Mouse (Mus musculus) heart, embryonic 14.5 days (tissue): ENCODE data around the gene Pdcd4. TPM values are rescaled to one million over a fixed set of nuclear protein-coding genes. Genes with fewer than 3 reads are reported as not detected.
A peak's percentile ranks its signal among the peaks of the same experiment; 100 is the strongest.

Source experiments
- ATAC-seq: fragments of 200-750 bp; cut with Nextera tagmentation; 2 replicates; pipeline ENCODE4 v1.8.0; 2017; ENCODE audit warnings: low read depth, moderate TSS enrichment; ENCODE audit not compliant: insufficient number of reproducible peaks, insufficient read depth, low FRiP score
- H3K27ac ChIP-seq, 2 experiments: fragments of 200-500 bp in 1 of 2; fragments of 300-500 bp in 1 of 2; sonication (generic) in 1 of 2; replicated peaks in 1 of 2; 2 replicates each; pipeline ENCODE4 v1.5.1; 2012 to 2014; ENCODE audit warnings: low read depth in 2 of 2, low read length in 2 of 2, control low read depth in 1 of 2, mild to moderate bottlenecking in 1 of 2, mixed read lengths in 1 of 2; ENCODE audit not compliant: control insufficient read depth in 1 of 2, insufficient read depth in 1 of 2
- H3K27me3 ChIP-seq: fragments of 300-500 bp; sonication (generic); 2 replicates; pipeline ENCODE4 v1.6.1; 2014; ENCODE audit warnings: mild to moderate bottlenecking, low read length, control low read depth; ENCODE audit not compliant: control insufficient read depth, insufficient read depth
- H3K36me3 ChIP-seq: fragments of 300-500 bp; sonication (generic); 2 replicates; pipeline ENCODE4 v1.6.1; 2014; ENCODE audit warnings: mild to moderate bottlenecking, control low read depth, low read length, mixed read lengths; ENCODE audit not compliant: control insufficient read depth, insufficient read depth
- H3K4me1 ChIP-seq, 2 experiments: fragments of 200-500 bp in 1 of 2; fragments of 300-500 bp in 1 of 2; sonication (generic) in 1 of 2; 2 replicates each; pipeline ENCODE4 v1.6.1; 2012 to 2014; ENCODE audit warnings: low read length in 2 of 2, control low read depth in 1 of 2, mixed read lengths in 1 of 2; ENCODE audit not compliant: control insufficient read depth in 2 of 2, insufficient read depth in 2 of 2
- H3K4me2 ChIP-seq: fragments of 300-500 bp; sonication (generic); 2 replicates; pipeline ENCODE4 v1.6.1; 2014; ENCODE audit warnings: mild to moderate bottlenecking, low read length
- H3K4me3 ChIP-seq, 2 experiments: fragments of 200-500 bp in 1 of 2; fragments of 300-500 bp in 1 of 2; sonication (generic) in 1 of 2; 2 replicates each; pipeline ENCODE4 v1.5.1; 2012 to 2014; ENCODE audit warnings: low read length in 2 of 2, mild to moderate bottlenecking in 2 of 2, control low read depth in 1 of 2, low read depth in 1 of 2, moderate library complexity in 1 of 2; ENCODE audit not compliant: control insufficient read depth in 1 of 2, insufficient read depth in 1 of 2
- H3K9ac ChIP-seq: fragments of 300-500 bp; sonication (generic); 2 replicates; pipeline ENCODE4 v1.6.1; 2014; ENCODE audit warnings: mild to moderate bottlenecking, low read length
- H3K9me3 ChIP-seq: fragments of 300-500 bp; sonication (generic); 2 replicates; pipeline ENCODE4 v1.6.1; 2016; ENCODE audit warnings: low read length, control low read depth; ENCODE audit not compliant: control insufficient read depth
- WGBS: fragments of 180-500 bp; shearing (Covaris S2); extraction: QIAGEN DNeasy Blood & Tissue Kit; methylation state at CpG from one replicate; pipeline ENCODE4 v1.1.7; 2014; 5-methylcytosine and 5-hydroxymethylcytosine counted together
- polyA plus RNA-seq: library from polyadenylated mRNA; unstranded; fragments of >200 nt; fragmentation: Nextera tagmentation; extraction: Ambion mirVana; gene quantifications from 2 replicates; pipeline ENCODE4 v1.2.1, GENCODE M21; 2014

Gene Pdcd4
- polyA plus RNA-seq, 1 experiment from 2014 or later: 45.6 TPM

GRCm38 (mm10) chr19:53886576-53887370 is 5.3 kb upstream of the Pdcd4 start:
- WGBS: 79% methylated on average over 10 of the region's 10 CpGs
- no peak overlapping the region for H3K4me3 ChIP-seq

DNA sequence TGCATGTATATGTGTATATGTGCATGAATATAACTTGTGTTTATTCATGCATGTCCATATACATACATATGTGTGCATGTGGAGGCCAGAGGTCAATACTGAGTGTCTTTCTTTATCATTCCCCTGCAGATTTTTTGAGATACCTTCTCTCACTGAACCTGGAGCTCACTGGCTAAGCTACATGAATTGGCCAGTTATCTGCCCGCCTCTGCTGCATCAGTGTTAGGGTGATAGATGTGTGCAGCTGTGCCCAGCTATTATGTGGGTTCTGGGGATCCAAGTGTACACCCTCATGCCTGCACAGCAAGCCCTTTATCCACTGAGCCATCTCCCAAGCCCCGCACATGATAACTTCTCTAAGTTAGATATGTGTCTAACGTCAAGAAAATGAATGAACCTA is 4.2 kb upstream of the Pdcd4 start:
- H3K4me2 ChIP-seq: no peak overlapping the region
- peaks cover 4 to 15% of the 10 kb centered on the region in 2 experiments for H3K4me1 ChIP-seq
- no peak overlapping the region for H3K27ac ChIP-seq
- H3K9me3 ChIP-seq: no peaks in the 10 kb centered on the region
- no peak overlapping the region for H3K4me3 ChIP-seq
- H3K36me3 ChIP-seq: no peaks in the 10 kb centered on the region
- H3K9ac ChIP-seq: no peak overlapping the region
- 69% methylated on average over 3 of the region's 3 CpGs for WGBS
- no peak for ATAC-seq
- H3K27me3 ChIP-seq: no peaks in the 10 kb centered on the region

More at GRCm38 (mm10) chr19:53886576-53887370, 5.3 kb upstream of the Pdcd4 start:
- no peak overlapping the region for H3K27ac ChIP-seq
- H3K4me1 ChIP-seq: peaks cover 0 to 11% of the 10 kb centered on the region in 2 experiments
- no peak overlapping the region for H3K9ac ChIP-seq
- H3K4me2 ChIP-seq: no peak overlapping the region
- no peaks in the 10 kb centered on the region for H3K9me3 ChIP-seq
- H3K36me3 ChIP-seq: no peaks in the 10 kb centered on the region
- no peaks in the 10 kb centered on the region for H3K27me3 ChIP-seq
- ATAC-seq: no peak

DNA sequence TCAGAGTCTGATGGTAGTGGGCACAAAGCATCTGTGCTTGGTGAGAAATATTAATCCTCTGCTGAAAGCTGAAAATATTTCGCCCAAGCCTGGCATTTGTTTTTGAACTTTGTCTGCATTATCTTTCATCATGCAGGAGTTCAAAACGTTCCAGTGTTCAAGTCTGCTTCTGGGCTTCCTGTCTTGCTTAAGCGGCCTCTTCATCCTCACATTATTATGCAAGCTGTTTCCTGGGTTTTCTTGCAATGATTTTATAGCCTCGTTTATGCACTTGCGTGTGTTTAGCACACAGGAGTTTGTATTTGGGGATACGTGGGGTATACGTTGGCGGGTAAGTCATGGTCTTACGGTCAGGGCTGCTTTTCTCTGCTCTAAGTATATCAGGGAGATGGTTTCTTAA is 3.7 kb upstream of the Pdcd4 start:
- H3K4me1 ChIP-seq: peaks cover 4 to 15% of the 10 kb centered on the region in 2 experiments
- WGBS: 76% methylated on average over 9 of the region's 9 CpGs
- no peak overlapping the region for H3K27ac ChIP-seq
- H3K4me3 ChIP-seq: no peak overlapping the region
- no peaks in the 10 kb centered on the region for H3K27me3 ChIP-seq
- no peaks in the 10 kb centered on the region for H3K9me3 ChIP-seq
- no peak overlapping the region for H3K4me2 ChIP-seq
- no peak overlapping the region for H3K9ac ChIP-seq
- H3K36me3 ChIP-seq: no peaks in the 10 kb centered on the region
- no peak for ATAC-seq

DNA sequence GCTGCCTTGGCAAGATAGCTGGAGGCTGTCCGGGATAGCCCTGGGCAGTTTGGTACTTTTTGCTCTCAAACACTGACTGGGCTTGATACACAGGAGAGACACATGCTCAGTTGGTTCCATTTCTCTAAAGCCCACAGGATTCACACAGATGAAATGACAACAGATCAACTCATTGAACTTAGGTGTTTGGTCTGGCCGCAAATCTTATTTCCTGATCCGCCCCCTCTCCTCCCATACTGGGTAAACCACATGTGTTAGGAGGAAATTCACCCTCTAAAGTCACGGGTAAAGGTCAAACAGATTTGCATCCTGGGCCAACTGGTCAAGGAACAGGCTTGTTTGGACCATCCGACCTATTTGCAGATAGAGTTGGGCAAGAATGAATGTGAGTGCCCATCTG is 2.5 kb upstream of the Pdcd4 start:
- Histone ChIP-seq H3K9ac (no peak overlapping the region), H3K27me3 (no peaks in the 10 kb centered on the region), H3K4me2 (no peak overlapping the region), H3K27ac (no peak overlapping the region), H3K4me1 (peaks cover 7 to 21% of the 10 kb centered on the region in 2 experiments), H3K9me3 (no peaks in the 10 kb centered on the region), H3K4me3 (no peak overlapping the region), H3K36me3 (no peaks in the 10 kb centered on the region)
- no peak for ATAC-seq
- WGBS: 73% methylated on average over 5 of the region's 5 CpGs

DNA sequence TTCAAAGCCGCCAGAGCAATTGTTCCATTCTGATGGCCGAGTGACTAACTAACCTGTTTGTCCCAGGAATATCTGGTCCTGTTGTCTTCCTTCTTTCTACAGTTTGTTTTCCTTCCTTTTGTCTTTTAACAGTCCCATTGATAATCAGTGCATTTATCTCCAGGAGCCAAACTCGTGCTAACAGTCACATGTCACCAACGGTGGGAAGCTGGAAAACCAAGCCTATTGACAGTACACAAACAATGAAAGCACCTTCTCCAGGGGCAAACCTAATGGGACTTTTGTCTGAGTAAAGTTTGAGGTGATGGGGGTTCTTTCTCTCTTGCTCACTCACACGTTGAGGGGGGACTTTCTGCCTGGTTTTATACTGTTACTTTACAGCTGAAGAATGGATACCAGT is 1.8 kb upstream of the Pdcd4 start:
- Histone ChIP-seq H3K27me3 (no peaks in the 10 kb centered on the region), H3K9me3 (no peaks in the 10 kb centered on the region), H3K4me2 (no peak overlapping the region), H3K4me1 (peaks cover 7 to 21% of the 10 kb centered on the region in 2 experiments), H3K36me3 (no peaks in the 10 kb centered on the region), H3K27ac (no peak overlapping the region), H3K9ac (no peak overlapping the region), H3K4me3 (no peak overlapping the region)
- WGBS: 43% methylated on average over 5 of the region's 5 CpGs
- no peak for ATAC-seq

DNA sequence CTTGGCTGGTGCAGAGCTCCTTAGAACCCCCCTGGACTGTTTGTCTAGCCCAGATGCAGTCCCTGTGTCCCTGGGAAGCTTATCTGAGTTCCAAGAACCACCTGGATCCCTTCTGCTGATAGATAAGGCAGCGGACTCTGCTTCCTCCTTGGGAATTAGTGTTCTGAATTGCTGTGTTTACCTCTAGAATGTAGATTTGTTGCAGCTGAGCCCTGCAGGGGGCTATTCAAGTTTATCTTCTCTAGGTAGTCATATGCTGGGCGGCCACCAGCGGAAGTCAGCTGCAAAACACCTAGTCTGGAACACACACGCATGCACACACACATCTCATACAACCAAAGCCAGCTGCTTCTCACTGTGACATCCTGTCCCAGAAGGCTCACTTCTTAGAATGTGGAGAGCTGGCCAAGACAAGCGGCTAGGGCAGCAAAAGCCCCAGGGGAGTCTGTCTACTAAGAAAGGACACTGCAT is 1.2 kb upstream of the Pdcd4 start:
- ATAC-seq: no peak
- WGBS: 52% methylated on average over 5 of the region's 5 CpGs

GRCm38 (mm10) chr19:53891569-53891968 is 462 bp upstream of the Pdcd4 start:
- H3K4me2 ChIP-seq: no peak overlapping the region
- 80% methylated on average over 2 of the region's 2 CpGs for WGBS
- no peaks in the 10 kb centered on the region for H3K9me3 ChIP-seq
- H3K27me3 ChIP-seq: no peaks in the 10 kb centered on the region
- H3K4me3 ChIP-seq: no peak overlapping the region
- H3K9ac ChIP-seq: no peak overlapping the region
- no peak for ATAC-seq
- H3K36me3 ChIP-seq: no peaks in the 10 kb centered on the region
- H3K4me1 ChIP-seq: peaks cover 7 to 21% of the 10 kb centered on the region in 2 experiments
- H3K27ac ChIP-seq: peak overlapping the region in 1 of 2 experiments; percentile 46; a peak in 1 of 4 replicates

More for the DNA sequence above, 1.2 kb upstream of the Pdcd4 start:
- Histone ChIP-seq H3K9me3 (no peaks in the 10 kb centered on the region), H3K4me2 (no peak overlapping the region), H3K4me1 (peaks cover 7 to 21% of the 10 kb centered on the region in 2 experiments), H3K27me3 (no peaks in the 10 kb centered on the region), H3K36me3 (no peaks in the 10 kb centered on the region), H3K9ac (no peak overlapping the region), H3K4me3 (no peak overlapping the region), H3K27ac (no peak overlapping the region)
